Mouse (Mus musculus) 3T3-L1 (cell line): ENCODE measurements at regions not wholly inside any gene's neighbourhood (a gene's known extent, or its start where the extent isn't known, plus 50 kb on each side); places are given as distances from the start of the nearest gene placed in this dataset.

Source experiments
- DNase-seq: peaks from one replicate; pipeline ENCODE4 v3.0.0-alpha.2; 2015; ENCODE audit warnings: low read depth, low spot score

DNA sequence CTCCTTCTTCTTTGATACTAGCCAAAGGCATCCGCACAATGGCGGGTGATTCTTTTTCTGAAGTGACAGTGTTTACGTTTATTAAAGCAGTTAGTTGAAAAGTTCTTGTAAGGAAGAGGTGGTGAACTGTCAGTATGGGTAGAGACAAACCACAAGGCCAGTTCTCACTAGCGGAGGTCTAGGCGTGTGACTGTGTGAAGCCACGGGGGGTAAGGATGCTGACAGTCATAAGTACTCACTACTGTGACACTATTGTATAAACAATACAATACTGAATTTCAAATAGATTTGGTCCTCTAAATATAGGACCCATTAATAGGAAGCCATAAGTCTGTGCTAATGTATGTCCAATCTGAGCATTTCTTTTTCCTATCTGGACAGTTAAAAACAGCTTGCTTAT, 161.9 kb downstream of the Cxcl12 start:
- no peak for DNase-seq

DNA sequence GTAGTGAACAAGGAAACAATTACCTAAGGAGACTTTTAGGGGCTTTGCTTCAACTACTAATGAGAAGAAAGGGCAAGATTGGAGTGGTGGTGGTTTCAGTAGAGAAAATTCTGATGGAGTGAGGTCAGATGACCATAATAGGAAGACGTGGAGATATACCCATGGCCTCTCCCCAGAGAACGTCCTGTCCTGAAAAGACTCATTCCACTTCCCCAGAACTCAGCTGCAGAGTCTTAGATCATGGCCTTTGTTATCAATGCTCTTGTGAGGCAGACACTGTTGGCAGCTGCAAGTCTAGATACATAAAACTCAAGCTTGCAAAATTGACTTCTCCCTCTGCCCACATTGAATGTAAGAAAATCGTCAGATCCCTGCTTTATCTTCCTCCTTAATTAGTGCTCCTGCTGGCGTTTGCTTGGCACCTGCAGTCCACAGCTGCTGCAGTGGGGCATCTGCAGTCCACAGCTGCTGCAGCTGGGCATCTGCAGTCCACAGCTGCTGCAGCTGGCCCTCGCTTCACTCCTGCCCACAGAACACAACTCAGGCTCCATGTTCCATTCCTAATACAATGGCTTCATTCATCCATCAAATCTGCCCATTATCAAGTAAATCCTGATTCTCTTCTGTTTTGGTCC, 162.5 kb downstream of the Cxcl12 start:
- DNase-seq, result peak; percentile 47

DNA sequence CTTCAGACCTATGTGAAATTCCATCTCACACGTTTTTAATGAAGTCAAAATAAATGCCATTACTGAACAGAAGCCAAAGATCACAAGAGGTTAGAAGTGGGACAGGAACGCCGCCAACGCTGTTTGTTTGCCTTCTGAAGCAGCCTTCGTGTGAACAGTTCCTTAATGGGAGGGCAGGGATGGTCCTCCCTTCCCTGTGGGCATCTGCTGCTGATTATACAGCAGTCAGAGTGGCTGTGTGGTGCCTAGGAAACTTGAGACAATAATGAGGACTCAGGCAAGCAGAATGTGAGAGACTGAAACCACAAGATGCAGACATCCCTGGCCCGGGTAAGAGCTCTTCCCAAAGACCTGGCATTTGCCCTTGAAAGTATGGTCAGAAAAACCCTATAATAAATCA, 164.3 kb downstream of the Cxcl12 start:
- peak; percentile 91 for DNase-seq

DNA sequence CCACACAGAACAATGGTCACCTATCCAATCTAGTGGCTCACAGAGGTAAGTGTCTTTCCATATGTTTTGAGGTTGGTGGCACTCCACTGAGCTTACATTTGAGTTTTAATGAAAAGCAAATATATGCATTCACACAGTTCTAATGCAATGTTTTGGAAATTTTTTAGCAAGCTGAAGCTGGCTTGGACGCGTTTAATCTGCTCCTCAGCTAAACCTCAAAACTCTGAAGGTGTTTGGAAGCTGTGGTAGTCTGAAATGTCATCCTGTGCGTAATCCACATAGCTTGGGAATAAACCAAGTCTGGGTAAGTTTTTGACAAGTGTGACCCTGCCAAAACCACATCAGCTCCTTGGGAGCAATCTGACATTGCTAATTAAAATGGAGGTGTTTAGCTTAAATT, 173.8 kb downstream of the Cxcl12 start:
- DNase-seq, result no peak

DNA sequence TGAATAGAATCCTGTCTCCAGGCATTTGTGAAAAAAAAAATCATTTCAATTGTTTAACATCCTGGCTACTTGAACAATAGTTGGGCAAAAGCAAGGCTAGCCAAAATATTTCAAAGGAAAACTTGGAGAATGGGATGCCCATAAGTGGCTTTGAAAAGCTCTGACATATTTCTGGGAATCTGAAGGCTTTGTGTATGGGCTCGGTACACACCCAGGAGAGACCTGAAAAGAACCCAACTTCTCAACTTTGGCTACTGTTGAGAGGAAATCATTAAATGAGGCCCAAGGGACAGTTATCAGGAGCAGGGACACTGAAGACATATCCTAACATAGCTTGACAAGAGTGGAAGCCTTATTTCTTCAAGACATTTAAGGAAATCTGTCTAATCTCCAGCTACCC, 179.0 kb downstream of the Cxcl12 start:
- no peak for DNase-seq

DNA sequence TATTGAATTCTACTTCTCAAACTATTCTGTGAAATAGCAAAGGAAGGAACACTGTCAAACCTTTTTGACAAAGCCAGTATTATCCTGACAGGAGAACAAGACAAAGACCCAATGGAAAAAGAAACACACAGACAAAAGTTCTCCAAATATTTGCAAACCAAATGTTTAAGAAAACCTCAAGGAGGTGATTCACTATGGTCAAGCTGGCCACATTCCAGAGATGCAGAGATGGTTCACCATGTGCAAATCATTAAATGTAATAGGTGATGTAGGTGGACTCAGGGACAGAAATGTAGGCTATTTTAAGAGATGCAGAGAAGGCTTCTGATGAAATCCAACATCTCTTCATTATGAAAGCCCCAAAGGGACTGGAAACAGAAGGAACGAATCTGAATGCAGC, 183.5 kb downstream of the Cxcl12 start:
- peak; percentile 100 for DNase-seq

DNA sequence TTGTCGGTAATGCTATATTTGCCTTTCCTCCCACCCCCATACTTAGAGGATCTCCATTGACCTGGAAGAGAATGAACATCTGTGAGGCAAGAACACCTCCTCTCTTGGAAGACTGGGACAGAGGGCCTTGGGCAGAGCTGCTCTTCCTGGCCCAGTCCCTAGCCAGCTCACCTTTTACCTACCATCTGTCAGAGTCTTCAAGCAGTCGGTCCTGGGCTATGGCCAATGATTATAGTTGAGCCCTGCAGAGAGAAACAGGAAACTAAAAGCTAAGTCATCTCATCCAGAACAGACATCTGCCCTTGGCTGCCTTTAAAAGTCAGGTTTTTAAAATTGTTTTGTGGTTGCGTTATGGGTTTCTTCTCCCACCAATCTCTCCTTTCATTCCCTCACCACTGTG, 184.8 kb downstream of the Cxcl12 start:
- DNase-seq, result peak; percentile 58

DNA sequence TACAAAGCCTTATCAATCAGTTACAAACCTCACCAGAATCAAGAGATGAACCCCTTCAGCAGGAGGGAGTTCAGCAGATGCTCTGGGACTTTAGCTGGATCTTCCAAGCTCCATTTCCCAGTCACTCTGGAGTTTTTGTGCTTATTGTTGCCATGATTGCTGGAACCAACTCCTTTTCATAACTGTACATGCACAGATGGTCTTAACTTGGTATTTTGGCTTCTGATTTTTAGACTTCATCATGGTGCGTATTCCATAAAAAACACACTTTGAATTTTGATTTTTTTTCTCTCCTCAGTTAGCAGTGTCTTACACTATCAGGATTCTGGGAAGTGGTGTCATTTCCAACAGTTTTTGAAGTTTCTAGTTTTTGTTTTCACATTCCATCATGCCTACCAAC, 187.8 kb downstream of the Cxcl12 start:
- no peak for DNase-seq

DNA sequence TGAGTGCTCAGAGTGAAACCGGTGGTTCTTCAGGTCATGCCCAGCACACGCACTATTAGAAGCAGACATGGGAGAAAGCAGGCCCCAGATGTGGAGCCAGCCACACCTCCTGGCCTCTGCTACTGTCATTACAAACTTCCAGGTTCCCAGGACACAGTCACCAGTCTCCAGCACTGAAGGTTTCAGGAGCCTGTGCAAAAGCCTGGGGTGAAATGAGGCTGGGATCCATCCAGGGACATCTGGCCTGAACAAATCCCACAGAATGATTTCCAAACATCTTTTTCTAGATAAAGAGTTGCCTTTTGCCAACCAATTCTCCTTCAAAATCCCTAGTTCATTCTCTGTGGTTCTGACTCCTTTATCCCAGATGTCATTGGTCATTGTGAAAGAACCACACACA, 191.1 kb downstream of the Cxcl12 start:
- DNase-seq, result peak; percentile 72

DNA sequence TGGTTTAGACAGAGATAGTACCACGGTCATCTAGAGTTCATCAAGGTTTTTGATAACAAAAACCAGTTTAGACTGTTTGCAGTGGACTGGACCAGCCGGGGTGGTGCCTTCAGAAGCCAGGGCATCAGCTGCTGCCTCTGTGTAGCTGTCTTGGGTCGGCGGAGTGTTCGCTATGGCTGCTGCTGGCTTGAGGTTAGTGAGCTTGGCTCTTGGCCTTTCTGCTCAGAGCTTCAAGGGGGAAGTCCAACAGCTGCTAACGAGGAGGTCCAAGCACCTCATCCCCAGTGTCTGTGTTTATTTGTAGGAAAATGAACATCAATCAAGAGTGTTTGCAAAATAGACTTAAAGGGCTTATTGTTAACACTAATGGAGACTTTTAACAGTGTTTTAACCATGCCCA, 198.2 kb downstream of the Cxcl12 start:
- DNase-seq, result no peak

DNA sequence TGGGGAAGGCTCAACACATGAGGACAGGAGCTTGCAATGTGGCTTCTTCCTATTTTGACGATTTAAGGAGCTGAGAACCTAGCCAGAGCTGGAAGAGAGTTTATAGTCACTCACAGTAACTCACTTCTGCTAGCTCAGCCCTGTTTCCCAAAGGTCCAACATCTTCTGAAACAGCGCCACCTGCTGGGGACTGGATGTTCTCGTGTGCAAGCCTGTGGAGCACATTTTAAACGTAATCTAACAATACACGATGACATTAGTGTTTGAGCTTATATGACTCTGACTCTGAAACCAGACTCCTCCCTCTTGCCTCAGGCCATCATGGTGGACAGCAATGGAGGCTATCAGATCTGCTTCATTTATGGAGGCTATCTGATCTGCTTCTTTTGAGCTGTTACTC, 207.7 kb downstream of the Cxcl12 start:
- no peak for DNase-seq

DNA sequence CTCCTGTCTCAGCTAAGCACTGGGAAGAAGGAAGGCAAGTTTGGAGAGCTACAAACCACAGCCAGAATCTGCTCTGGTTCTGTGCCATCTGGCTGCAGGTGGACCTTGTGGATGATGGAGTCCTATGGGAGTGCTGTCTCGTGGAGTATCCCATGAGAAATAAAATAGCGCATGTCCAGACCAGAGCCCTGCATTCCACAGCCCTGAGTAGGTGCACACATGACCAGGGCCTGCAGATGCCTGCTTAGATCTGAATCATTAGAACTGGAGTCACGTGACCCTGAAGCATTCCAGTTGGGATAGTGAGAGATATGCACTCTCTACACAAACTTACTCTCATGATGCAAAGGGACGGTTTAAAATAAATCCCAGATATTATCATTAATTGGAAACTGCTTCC, 211.6 kb downstream of the Cxcl12 start:
- peak; percentile 99 for DNase-seq

DNA sequence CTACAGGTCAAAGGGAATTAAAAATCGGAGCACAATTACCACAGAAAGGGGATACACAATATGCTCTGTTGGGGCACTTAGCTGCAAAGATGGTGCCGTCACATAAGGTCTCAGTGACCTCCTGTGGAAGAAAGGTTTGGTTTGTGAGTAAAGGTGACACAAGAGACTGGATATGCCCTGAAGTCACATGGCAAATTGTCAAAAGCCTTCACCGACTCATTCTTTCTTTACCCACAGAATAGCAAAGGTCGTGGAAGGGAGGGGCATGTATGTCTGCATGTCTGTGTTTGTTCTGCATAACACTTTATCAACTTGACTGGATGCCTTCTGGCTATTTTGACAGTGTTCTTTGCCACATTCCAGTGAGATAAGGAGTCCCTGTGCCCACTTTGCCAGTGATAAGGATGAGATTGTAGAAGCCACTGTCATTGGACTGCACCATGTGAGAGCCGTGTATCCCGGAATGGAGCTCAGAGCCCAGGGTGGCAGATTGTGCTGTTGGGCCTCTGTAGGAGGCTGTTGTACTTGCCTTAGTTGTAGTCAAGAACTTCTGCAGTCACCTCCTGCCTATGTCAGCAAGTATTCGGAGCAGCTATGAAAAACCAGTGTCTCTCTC, 222.0 kb downstream of the Cxcl12 start:
- peak; percentile 99 for DNase-seq

DNA sequence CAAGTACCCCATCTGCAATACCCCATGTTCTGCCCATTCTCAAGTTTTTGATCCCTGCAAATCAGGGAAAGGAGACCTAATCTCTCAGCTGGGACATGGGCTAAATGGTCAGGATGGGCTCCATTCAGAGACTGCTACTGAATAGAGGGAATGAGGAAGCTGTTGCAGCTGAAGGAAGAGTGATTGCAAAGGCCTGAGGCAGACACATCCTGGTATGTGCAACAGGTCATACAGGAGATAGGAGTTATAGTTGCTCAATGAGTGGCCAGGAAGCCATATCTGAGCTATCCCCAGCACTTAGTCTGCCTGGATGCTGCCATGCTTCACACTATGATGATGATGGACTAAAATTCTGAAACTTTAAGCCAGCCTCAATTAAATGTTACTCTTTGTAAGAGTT, 225.1 kb downstream of the Cxcl12 start:
- DNase-seq, result no peak

DNA sequence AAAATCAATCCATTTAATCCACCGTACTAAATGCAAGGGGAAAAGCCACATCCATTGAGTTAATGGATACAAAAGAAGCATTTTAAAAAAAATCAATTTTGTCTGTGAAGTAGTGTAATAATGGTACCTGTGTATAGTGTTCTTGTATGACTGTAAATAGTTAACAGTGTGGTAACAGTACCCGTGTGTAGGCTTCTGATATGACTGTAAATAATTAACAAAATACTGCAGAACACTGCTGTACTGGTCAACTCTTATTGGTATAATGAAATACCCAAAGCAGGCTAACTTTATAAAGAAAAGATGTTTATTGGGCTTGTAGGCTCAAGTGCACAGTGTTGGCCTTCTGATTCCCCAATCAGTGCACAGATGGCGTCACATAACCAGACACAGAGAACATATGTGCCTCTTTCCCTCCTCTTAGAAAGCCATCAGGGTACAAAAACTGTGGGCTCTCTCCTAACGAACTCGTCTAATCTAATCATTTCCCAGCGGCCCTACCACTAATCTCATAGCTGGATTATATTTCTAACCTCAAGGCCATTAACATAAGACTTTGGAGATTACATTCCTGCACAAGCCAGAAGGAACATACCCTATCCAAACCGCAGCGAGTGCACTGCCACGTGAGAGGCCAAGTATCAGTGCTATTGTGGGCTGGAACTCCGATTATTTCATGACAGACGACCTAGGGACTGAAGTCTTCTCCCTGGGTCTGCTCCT, 237.4 kb downstream of the Cxcl12 start:
- no peak for DNase-seq

DNA sequence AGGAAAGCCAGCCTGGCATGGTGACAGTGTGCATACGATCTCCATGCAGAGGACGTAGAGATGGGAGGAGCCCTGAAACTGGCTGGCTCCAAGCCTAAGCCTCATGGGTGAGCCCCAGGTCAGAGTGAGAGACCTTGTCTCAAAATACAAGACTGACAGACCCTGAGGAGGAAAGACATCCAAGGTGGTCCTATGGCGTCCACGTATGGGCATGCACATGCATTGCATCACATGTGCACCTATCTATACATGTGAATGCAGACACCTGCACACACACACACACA, 237.9 kb downstream of the Cxcl12 start:
- DNase-seq, result no peak

DNA sequence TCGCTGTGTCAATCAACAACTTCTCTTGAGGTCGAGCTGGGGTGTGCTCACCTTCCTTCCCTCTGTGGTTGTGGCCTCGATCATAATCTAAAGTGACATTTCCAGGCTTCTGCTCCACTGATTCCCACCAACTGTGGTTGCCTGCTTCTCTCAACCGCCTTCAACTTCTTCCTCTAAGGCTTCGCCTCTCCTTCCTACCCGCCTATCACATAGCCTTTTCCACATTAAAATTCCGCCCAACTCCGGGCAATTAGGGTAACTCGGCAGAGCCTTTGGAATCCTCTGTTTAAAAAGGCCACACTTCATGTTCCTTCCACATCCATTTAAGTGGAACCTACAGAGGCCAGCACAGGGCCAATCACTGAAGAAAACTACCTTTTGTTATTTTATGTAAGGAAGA, 238.4 kb downstream of the Cxcl12 start:
- no peak for DNase-seq

DNA sequence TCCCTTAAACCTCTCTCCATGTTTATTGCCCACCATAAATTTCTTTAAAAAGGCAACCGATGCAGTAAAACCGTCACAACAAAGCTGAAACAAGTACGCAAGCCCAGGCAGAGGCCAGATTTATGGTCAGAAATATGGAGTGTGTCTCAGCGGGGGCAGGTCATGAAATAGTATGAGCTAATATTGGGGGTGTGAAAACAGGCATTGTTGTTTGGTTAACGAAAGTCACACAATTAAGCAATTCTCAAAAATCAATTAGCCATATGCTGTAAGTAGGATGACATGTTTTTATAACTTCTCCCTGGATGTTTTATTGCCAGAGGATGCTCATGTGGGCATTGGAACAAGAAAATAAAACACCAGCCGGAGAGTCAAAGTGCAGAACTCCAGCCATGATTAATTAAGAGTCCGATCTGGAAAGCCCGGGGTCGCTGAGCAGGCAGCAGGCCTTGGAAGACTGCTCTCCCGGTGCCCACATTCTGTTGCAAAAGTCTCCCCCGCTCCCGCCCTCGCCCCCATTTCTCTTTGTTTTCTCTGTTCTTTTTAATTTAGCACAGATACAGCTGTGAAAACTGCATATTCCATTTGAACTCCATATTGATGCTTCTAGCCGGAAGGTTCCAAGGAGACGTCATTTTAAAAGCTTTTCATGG, 239.0 kb downstream of the Cxcl12 start:
- no peak for DNase-seq

DNA sequence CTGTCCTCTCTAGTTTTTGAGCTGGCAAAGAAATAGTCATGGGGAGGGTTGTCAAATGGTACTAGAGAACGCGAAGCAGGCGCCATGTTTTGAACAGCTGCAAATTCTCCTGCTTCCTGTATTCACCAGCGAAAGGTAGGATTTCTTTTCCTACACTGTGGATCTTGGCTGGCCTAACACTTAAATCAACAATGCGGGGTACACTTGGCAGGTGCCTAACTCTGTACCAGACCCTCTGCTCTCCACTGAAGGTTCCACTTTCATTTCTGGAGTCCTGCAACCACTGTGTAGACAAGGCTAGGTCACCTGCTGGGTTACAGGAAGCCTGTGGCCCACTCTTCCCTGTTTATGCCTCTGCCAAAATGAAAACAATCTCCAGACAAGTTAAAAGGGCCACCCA, 239.6 kb downstream of the Cxcl12 start:
- DNase-seq, result no peak

DNA sequence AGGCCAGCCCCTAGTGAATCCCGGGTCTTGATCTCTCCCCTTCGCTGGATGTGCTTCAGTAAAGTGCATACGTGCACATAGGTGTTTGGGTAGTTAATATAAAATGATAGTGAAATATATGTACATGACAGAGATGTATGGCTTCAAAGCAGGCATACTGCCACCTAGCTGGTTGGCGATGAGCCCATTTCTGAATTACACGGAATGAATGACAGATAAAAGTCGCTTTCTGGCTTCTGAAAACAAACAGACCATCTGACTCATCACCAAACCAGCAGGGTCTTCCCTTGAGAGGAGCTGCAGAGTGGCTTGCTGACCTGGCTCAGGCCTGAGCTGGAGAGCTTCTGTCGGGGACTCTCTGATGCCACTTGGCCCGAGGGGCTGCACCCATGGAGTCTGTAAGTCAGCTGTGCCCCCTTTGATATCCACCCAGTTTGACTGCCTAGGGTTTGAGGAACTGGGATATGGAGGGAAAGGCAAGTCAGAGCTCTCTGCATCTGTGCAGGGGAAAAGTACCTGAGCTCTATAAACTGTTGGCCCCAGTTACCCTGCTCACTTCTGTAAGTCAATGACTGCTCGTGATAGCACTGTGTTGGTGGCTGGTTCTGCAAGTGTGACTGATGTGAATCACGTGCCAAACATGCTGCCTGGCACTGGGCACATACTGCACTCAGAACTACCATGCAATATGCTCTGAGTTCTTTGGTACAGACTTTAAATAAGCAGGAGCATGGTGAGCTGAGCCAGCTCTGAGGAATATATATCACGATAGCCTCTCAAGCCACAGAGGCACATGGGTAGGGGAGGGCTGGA, 240.8 kb downstream of the Cxcl12 start:
- peak; percentile 90 for DNase-seq

DNA sequence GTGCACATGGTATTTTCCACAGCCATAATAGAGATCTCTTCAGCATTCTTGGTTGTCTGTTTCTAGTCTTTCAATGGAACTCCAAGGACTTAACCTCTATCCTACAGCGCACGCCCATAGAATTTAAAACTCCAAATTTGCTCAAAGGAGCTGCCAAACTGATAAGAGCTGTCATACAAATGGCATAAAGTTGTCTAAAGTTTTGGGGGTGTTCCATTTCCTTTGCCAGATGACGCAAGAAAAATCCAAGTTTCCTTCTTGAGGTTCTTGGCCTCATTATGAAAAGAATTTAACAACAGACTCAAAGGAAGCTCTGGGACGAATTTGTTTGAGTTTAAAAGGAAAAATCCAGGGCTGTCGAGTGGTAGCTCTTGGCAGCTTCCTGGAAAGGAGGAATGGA, 246.6 kb downstream of the Cxcl12 start:
- DNase-seq, result peak; percentile 34

DNA sequence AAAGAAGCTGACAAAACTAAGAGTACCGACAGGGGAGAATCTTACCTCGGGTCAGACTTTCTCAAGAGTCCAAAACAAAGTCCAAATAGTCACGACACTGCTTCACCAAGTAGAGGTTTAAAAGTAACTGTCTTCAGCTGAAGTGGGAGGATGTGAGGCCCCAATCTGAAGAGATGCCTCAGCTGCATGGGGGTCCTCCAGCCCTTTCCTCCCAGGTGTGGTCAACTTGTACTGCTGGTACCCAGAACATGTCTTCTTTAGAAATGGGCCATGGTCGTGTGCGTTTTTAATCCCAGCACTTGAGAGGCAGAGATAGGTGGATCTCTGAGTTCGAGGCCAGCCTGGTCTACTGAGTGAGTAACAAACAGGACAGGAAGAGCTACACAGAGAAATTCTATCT, 247.6 kb downstream of the Cxcl12 start:
- DNase-seq, result no peak
